Mouse (Mus musculus) E14TG2a.4 (cell line): ENCODE measurements at regions not wholly inside any gene's neighbourhood (a gene's known extent, or its start where the extent isn't known, plus 50 kb on each side); places are given as distances from the start of the nearest gene placed in this dataset.
"Not testable (repeated sequence)": the region's sequence is repeated elsewhere in the genome, so short reads cannot be mapped to it uniquely, and the experiment has no call there.

Experiments
- H3K27me3 ChIP-seq: 2 replicates; pipeline ENCODE4 v1.6.1; 2014; ENCODE audit warnings: low read length, control low read depth; ENCODE audit not compliant: insufficient read depth
- H3K36me3 ChIP-seq: 2 replicates; pipeline ENCODE4 v1.6.1; 2014; ENCODE audit warnings: low read length, control low read depth; ENCODE audit not compliant: insufficient read depth
- H3K4me1 ChIP-seq: replicated peaks from 2 replicates; pipeline ENCODE4 v1.6.1; 2014; ENCODE audit warnings: low read depth, low read length, control low read depth
- H3K4me3 ChIP-seq: replicated peaks from 2 replicates; pipeline ENCODE4 v1.5.1; 2014; ENCODE audit warnings: mild to moderate bottlenecking, low read length
- H3K9me3 ChIP-seq: 2 replicates; pipeline ENCODE4 v1.6.1; 2014; ENCODE audit warnings: low read length, control low read depth
- CTCF ChIP-seq: conservative IDR thresholded peaks from 2 replicates; pipeline ENCODE4 v1.5.1; 2014; ENCODE audit warnings: low read length
- NANOG ChIP-seq: IDR thresholded peaks from 2 replicates; pipeline ENCODE4 v1.6.1; 2014; ENCODE audit warnings: borderline replicate concordance, low read length, mixed read lengths
- POU5F1 ChIP-seq: IDR thresholded peaks from 2 replicates; pipeline ENCODE4 v1.6.1; 2014; ENCODE audit warnings: low read length, borderline replicate concordance

- H3K36me3 ChIP-seq, H3K4me1 ChIP-seq, H3K4me3 ChIP-seq, H3K27me3 ChIP-seq: not testable (repeated sequence)
- peaks cover 19% of the 10 kb centered on the region for H3K9me3 ChIP-seq
Observed at GRCm38 (mm10) chr14:14478159-14478558, 77.1 kb downstream of the Olfr721-ps1 start.

- TF ChIP-seq NANOG: no peak
- TF ChIP-seq POU5F1: no peak
- TF ChIP-seq CTCF: no peak
- H3K27me3 ChIP-seq: no peaks in the 10 kb centered on the region
- H3K36me3 ChIP-seq: no peaks in the 10 kb centered on the region
- no peak overlapping the region for H3K4me3 ChIP-seq
- H3K4me1 ChIP-seq: no peaks in the 10 kb centered on the region
- H3K9me3 ChIP-seq: peaks cover 15% of the 10 kb centered on the region
Observed at GRCm38 (mm10) chr14:14481840-14482239, 80.7 kb downstream of the Olfr721-ps1 start.

GRCm38 (mm10) chr14:14486356-14486755, 85.3 kb downstream of the Olfr721-ps1 start:
- Histone ChIP-seq H3K4me3 (no peak overlapping the region), H3K36me3 (no peaks in the 10 kb centered on the region), H3K9me3 (no peaks in the 10 kb centered on the region), H3K27me3 (no peaks in the 10 kb centered on the region), H3K4me1 (no peaks in the 10 kb centered on the region)
- no peak for TF ChIP-seq CTCF
- no peak for TF ChIP-seq POU5F1
- TF ChIP-seq NANOG: no peak

GRCm38 (mm10) chr14:14490501-14490900, 89.4 kb downstream of the Olfr721-ps1 start:
- H3K4me3 ChIP-seq: no peak overlapping the region
- no peaks in the 10 kb centered on the region for H3K36me3 ChIP-seq
- no peaks in the 10 kb centered on the region for H3K27me3 ChIP-seq
- no peaks in the 10 kb centered on the region for H3K4me1 ChIP-seq
- H3K9me3 ChIP-seq: no peaks in the 10 kb centered on the region
- TF ChIP-seq NANOG (no peak), CTCF (no peak), POU5F1 (no peak)

- H3K36me3 ChIP-seq: no peaks in the 10 kb centered on the region
- H3K4me1 ChIP-seq: no peaks in the 10 kb centered on the region
Observed at GRCm38 (mm10) chr14:14492041-14492440, 90.9 kb downstream of the Olfr721-ps1 start.

GRCm38 (mm10) chr14:14511927-14512326, 110.8 kb downstream of the Olfr721-ps1 start:
- TF ChIP-seq POU5F1 (no peak), CTCF (no peak), NANOG (no peak)
- Histone ChIP-seq H3K27me3 (no peaks in the 10 kb centered on the region), H3K4me3 (no peak overlapping the region), H3K36me3 (no peaks in the 10 kb centered on the region), H3K9me3 (peaks cover 6% of the 10 kb centered on the region; the same call in 1 of the 2 replicates), H3K4me1 (no peaks in the 10 kb centered on the region)

More at GRCm38 (mm10) chr14:14492041-14492440, 90.9 kb downstream of the Olfr721-ps1 start:
- Histone ChIP-seq H3K4me3 (no peak overlapping the region), H3K27me3 (no peaks in the 10 kb centered on the region), H3K9me3 (no peaks in the 10 kb centered on the region)
- no peak for TF ChIP-seq NANOG
- no peak for TF ChIP-seq CTCF
- TF ChIP-seq POU5F1: no peak

GRCm38 (mm10) chr14:14513056-14513455, 112.0 kb downstream of the Olfr721-ps1 start:
- TF ChIP-seq POU5F1 (no peak), NANOG (no peak), CTCF (no peak)
- peaks cover 6% of the 10 kb centered on the region; the same call in 1 of the 2 replicates for H3K9me3 ChIP-seq
- no peak overlapping the region for H3K4me3 ChIP-seq
- H3K27me3 ChIP-seq: no peaks in the 10 kb centered on the region
- H3K36me3 ChIP-seq: no peaks in the 10 kb centered on the region
- H3K4me1 ChIP-seq: no peaks in the 10 kb centered on the region

- peaks cover 6% of the 10 kb centered on the region; the same call in 1 of the 2 replicates for H3K9me3 ChIP-seq
- no peak for TF ChIP-seq CTCF
- no peak for TF ChIP-seq NANOG
- no peak for TF ChIP-seq POU5F1
- H3K4me1 ChIP-seq: no peaks in the 10 kb centered on the region
- no peaks in the 10 kb centered on the region for H3K27me3 ChIP-seq
- H3K4me3 ChIP-seq: no peak overlapping the region
- no peaks in the 10 kb centered on the region for H3K36me3 ChIP-seq
Observed at GRCm38 (mm10) chr14:14513498-14513897, 112.4 kb downstream of the Olfr721-ps1 start.

- H3K27me3 ChIP-seq: no peaks in the 10 kb centered on the region
- H3K4me3 ChIP-seq: no peak overlapping the region
- H3K4me1 ChIP-seq: no peaks in the 10 kb centered on the region
- no peaks in the 10 kb centered on the region for H3K36me3 ChIP-seq
- TF ChIP-seq NANOG (no peak), CTCF (no peak), POU5F1 (no peak)
- H3K9me3 ChIP-seq: peaks cover 6% of the 10 kb centered on the region; the same call in 1 of the 2 replicates
Observed at GRCm38 (mm10) chr14:14514440-14515172, 113.5 kb downstream of the Olfr721-ps1 start.
